Mouse (Mus musculus): ENCODE data around the gene Sspn. TPM values are rescaled to one million over a fixed set of nuclear protein-coding genes. Genes with fewer than 3 reads are reported as not detected.
A peak's percentile ranks its signal among the peaks of the same experiment; 100 is the strongest.

Sspn gene
- polyA plus RNA-seq, 1 experiment = not detected

- Histone ChIP-seq H3K4me1 (peaks cover 18% of the 10 kb centered on the region), H3K27me3 (replicated peaks) (peaks cover 45% of the 10 kb centered on the region), H3K36me3 (replicated peaks; ENCODE audit: low read length) (no peaks in the 10 kb centered on the region), H3K9me3 (no peaks in the 10 kb centered on the region), H3K4me3 (replicated peaks) (no peak overlapping the region)
- TF ChIP-seq GATA1 (IDR thresholded peaks at IDR 0.05; ENCODE audit: borderline replicate concordance, low read length) = no peak
- no peak for TF ChIP-seq FLI1 (IDR thresholded peaks at IDR 0.05; ENCODE audit: low read length)
Observed at GRCm38 (mm10) chr6:145918236-145918635, 13.2 kb upstream of the Sspn start.

- peaks cover 28% of the 10 kb centered on the region for H3K4me1 ChIP-seq
- no peaks in the 10 kb centered on the region for H3K9me3 ChIP-seq
- no peak overlapping the region for H3K4me3 ChIP-seq (replicated peaks)
- H3K36me3 ChIP-seq (replicated peaks; ENCODE audit: low read length) = no peaks in the 10 kb centered on the region
- TF ChIP-seq FLI1 (IDR thresholded peaks at IDR 0.05; ENCODE audit: low read length) (no peak), GATA1 (IDR thresholded peaks at IDR 0.05; ENCODE audit: borderline replicate concordance, low read length) (no peak)
- peaks cover 62% of the 10 kb centered on the region for H3K27me3 ChIP-seq (replicated peaks)
Observed at GRCm38 (mm10) chr6:145923594-145923993, 7.8 kb upstream of the Sspn start.

- TF ChIP-seq GATA1 (IDR thresholded peaks at IDR 0.05; ENCODE audit: borderline replicate concordance, low read length) = no peak
- no peak for TF ChIP-seq FLI1 (IDR thresholded peaks at IDR 0.05; ENCODE audit: low read length)
- H3K27me3 ChIP-seq (replicated peaks) = peaks cover 15% of the 10 kb centered on the region
- H3K36me3 ChIP-seq (replicated peaks; ENCODE audit: low read length) = no peaks in the 10 kb centered on the region
- peaks cover 26% of the 10 kb centered on the region for H3K4me1 ChIP-seq
- peaks cover 45% of the 10 kb centered on the region for H3K9me3 ChIP-seq
- no peak overlapping the region for H3K4me3 ChIP-seq (replicated peaks)
Observed at GRCm38 (mm10) chr6:145934001-145934696, 2.7 kb downstream of the Sspn start.

GRCm38 (mm10) chr6:145934697-145935240 is 3.3 kb downstream of the Sspn start:
- Histone ChIP-seq H3K9me3 (peaks cover 45% of the 10 kb centered on the region), H3K36me3 (replicated peaks; ENCODE audit: low read length) (no peaks in the 10 kb centered on the region)
- TF ChIP-seq GATA1 (IDR thresholded peaks at IDR 0.05; ENCODE audit: borderline replicate concordance, low read length) (no peak), FLI1 (IDR thresholded peaks at IDR 0.05; ENCODE audit: low read length) (no peak)

GRCm38 (mm10) chr6:145935912-145936311 is 4.5 kb downstream of the Sspn start:
- H3K4me3 ChIP-seq (replicated peaks) = peak overlapping the region; percentile 59
- H3K4me1 ChIP-seq = peaks cover 21% of the 10 kb centered on the region
- H3K27me3 ChIP-seq (replicated peaks) = peaks cover 13% of the 10 kb centered on the region
- H3K9me3 ChIP-seq = peaks cover 45% of the 10 kb centered on the region
- H3K36me3 ChIP-seq (replicated peaks; ENCODE audit: low read length) = no peaks in the 10 kb centered on the region
- TF ChIP-seq FLI1 (IDR thresholded peaks at IDR 0.05; ENCODE audit: low read length) (no peak), GATA1 (IDR thresholded peaks at IDR 0.05; ENCODE audit: borderline replicate concordance, low read length) (no peak)

More at GRCm38 (mm10) chr6:145934697-145935240, 3.3 kb downstream of the Sspn start:
- H3K4me3 ChIP-seq (replicated peaks) = no peak overlapping the region
- H3K4me1 ChIP-seq = peaks cover 26% of the 10 kb centered on the region
- peaks cover 15% of the 10 kb centered on the region for H3K27me3 ChIP-seq (replicated peaks)

- H3K4me1 ChIP-seq = peaks cover 17% of the 10 kb centered on the region
- no peak overlapping the region for H3K4me3 ChIP-seq (replicated peaks)
- TF ChIP-seq GATA1 (IDR thresholded peaks at IDR 0.05; ENCODE audit: borderline replicate concordance, low read length) = no peak
- peaks cover 13% of the 10 kb centered on the region for H3K27me3 ChIP-seq (replicated peaks)
- peaks cover 41% of the 10 kb centered on the region for H3K9me3 ChIP-seq
- H3K36me3 ChIP-seq (replicated peaks; ENCODE audit: low read length) = no peaks in the 10 kb centered on the region
Observed at GRCm38 (mm10) chr6:145936511-145936910, 5.1 kb downstream of the Sspn start.

GRCm38 (mm10) chr6:145940852-145941251 is 9.4 kb downstream of the Sspn start:
- Histone ChIP-seq H3K27me3 (replicated peaks) (peaks cover 6% of the 10 kb centered on the region), H3K9me3 (peaks cover 23% of the 10 kb centered on the region), H3K4me1 (peaks cover 25% of the 10 kb centered on the region), H3K36me3 (replicated peaks; ENCODE audit: low read length) (no peaks in the 10 kb centered on the region), H3K4me3 (replicated peaks) (no peak overlapping the region)
- TF ChIP-seq FLI1 (IDR thresholded peaks at IDR 0.05; ENCODE audit: low read length) (no peak), GATA1 (IDR thresholded peaks at IDR 0.05; ENCODE audit: borderline replicate concordance, low read length) (no peak)

GRCm38 (mm10) chr6:145942263-145942966 is 11.0 kb downstream of the Sspn start:
- Histone ChIP-seq H3K4me3 (replicated peaks) (no peak overlapping the region), H3K9me3 (peaks cover 10% of the 10 kb centered on the region), H3K27me3 (replicated peaks) (peaks cover 5% of the 10 kb centered on the region), H3K4me1 (peaks cover 31% of the 10 kb centered on the region), H3K36me3 (replicated peaks; ENCODE audit: low read length) (no peaks in the 10 kb centered on the region)
- TF ChIP-seq GATA1 (IDR thresholded peaks at IDR 0.05; ENCODE audit: borderline replicate concordance, low read length) (no peak), FLI1 (IDR thresholded peaks at IDR 0.05; ENCODE audit: low read length) (no peak)

GRCm38 (mm10) chr6:145943414-145943813 is 12.0 kb downstream of the Sspn start:
- no peaks in the 10 kb centered on the region for H3K9me3 ChIP-seq
- peaks cover 38% of the 10 kb centered on the region for H3K4me1 ChIP-seq
- TF ChIP-seq FLI1 (IDR thresholded peaks at IDR 0.05; ENCODE audit: low read length) = no peak
- no peak for TF ChIP-seq GATA1 (IDR thresholded peaks at IDR 0.05; ENCODE audit: borderline replicate concordance, low read length)
- H3K27me3 ChIP-seq (replicated peaks) = peaks cover 2% of the 10 kb centered on the region
- no peaks in the 10 kb centered on the region for H3K36me3 ChIP-seq (replicated peaks; ENCODE audit: low read length)
- no peak overlapping the region for H3K4me3 ChIP-seq (replicated peaks)

Measured in megakaryocyte, embryonic 14.5 days (primary cell).